Mouse (Mus musculus) small intestine, adult 2 months (tissue): Measurements from ENCODE around the gene Tns3.

Experiments used
- CTCF ChIP-seq: fragments of 200-500 bp; IDR thresholded peaks from 2 replicates; pipeline ENCODE4 v1.5.1; 2012; ENCODE audit warnings: low read depth, mild to moderate bottlenecking, control low read depth, inconsistent platforms, low read length, moderate library complexity, mixed read lengths; ENCODE audit not compliant: insufficient replicate concordance, insufficient read length; ENCODE audit errors: extremely low read depth
- POLR2A ChIP-seq: fragments of 200-500 bp; IDR thresholded peaks from 2 replicates; pipeline ENCODE4 v1.6.1; 2012; ENCODE audit warnings: low read depth, mild to moderate bottlenecking, control low read depth, inconsistent platforms, low read length, moderate library complexity

- TF ChIP-seq POLR2A (no peak), CTCF (no peak)
These were observed 225.3 kb downstream of the Tns3 start for GRCm38 (mm10) chr11:8439035-8439434.
